Mouse (Mus musculus) brain, embryonic 14.5 days (tissue): ENCODE results near the gene Alg9. TPM values are rescaled to one million over a fixed set of nuclear protein-coding genes. Genes with fewer than 3 reads are reported as not detected.
A peak's percentile ranks its signal among the peaks of the same experiment; 100 is the strongest.

ENCODE experiments used
- DNase-seq: peaks from one replicate; pipeline ENCODE4 v3.0.0-alpha.2; 2011; ENCODE audit warnings: low read depth
- CTCF ChIP-seq: fragments of 200-500 bp; IDR thresholded peaks from 2 replicates; pipeline ENCODE4 v1.5.1; 2012; ENCODE audit warnings: inconsistent platforms, mild to moderate bottlenecking, moderate library complexity, borderline replicate concordance; ENCODE audit not compliant: insufficient read depth, insufficient read length; ENCODE audit errors: extremely low read depth
- POLR2A ChIP-seq: fragments of 200-500 bp; IDR thresholded peaks from 2 replicates; pipeline ENCODE4 v1.6.1; 2012; ENCODE audit warnings: mild to moderate bottlenecking, inconsistent platforms, borderline replicate concordance; ENCODE audit not compliant: poor library complexity, insufficient read depth, insufficient read length, severe bottlenecking; ENCODE audit errors: extremely low read depth
- polyA plus RNA-seq: library from polyadenylated mRNA; depleted of rRNA; stranded (reverse); fragments of >200 nt; gene quantifications from 2 replicates; pipeline ENCODE4 v1.2.3, GENCODE M21; 2012

Alg9 gene
- polyA plus RNA-seq, 1 experiment = 53.9 TPM

- DNase-seq = no peak
- TF ChIP-seq CTCF (no peak), POLR2A (no peak)
Measured at GRCm38 (mm10) chr9:50809146-50809545, 34.3 kb downstream of the Alg9 start.

- no peak for DNase-seq
- no peak for TF ChIP-seq CTCF
- no peak for TF ChIP-seq POLR2A
Measured at GRCm38 (mm10) chr9:50811187-50811586, 36.4 kb downstream of the Alg9 start.

GRCm38 (mm10) chr9:50811746-50812145 lies 36.9 kb downstream of the Alg9 start:
- TF ChIP-seq POLR2A (no peak), CTCF (no peak)
- DNase-seq = no peak

GRCm38 (mm10) chr9:50813796-50814195 lies 39.0 kb downstream of the Alg9 start:
- DNase-seq = no peak
- TF ChIP-seq POLR2A (no peak), CTCF (no peak)

- no peak for DNase-seq
- no peak for TF ChIP-seq CTCF
- TF ChIP-seq POLR2A = no peak
Measured at GRCm38 (mm10) chr9:50815666-50816065, 40.8 kb downstream of the Alg9 start.

- no peak for TF ChIP-seq POLR2A
- TF ChIP-seq CTCF = no peak
- DNase-seq = no peak
Measured at GRCm38 (mm10) chr9:50816512-50816911, 41.7 kb downstream of the Alg9 start.

- TF ChIP-seq CTCF (no peak), POLR2A (no peak)
- DNase-seq = no peak
Measured at GRCm38 (mm10) chr9:50818050-50818449, 43.2 kb downstream of the Alg9 start.

GRCm38 (mm10) chr9:50819716-50820115 lies 44.9 kb downstream of the Alg9 start:
- TF ChIP-seq CTCF = no peak
- TF ChIP-seq POLR2A = no peak
- peak; percentile 2 for DNase-seq

GRCm38 (mm10) chr9:50821651-50822050 lies 46.8 kb downstream of the Alg9 start:
- no peak for TF ChIP-seq CTCF
- DNase-seq = no peak

GRCm38 (mm10) chr9:50822216-50822615 lies 47.4 kb downstream of the Alg9 start:
- TF ChIP-seq POLR2A (no peak), CTCF (no peak)
- no peak for DNase-seq

GRCm38 (mm10) chr9:50823779-50824453 lies 49.1 kb downstream of the Alg9 start:
- TF ChIP-seq POLR2A (no peak), CTCF (no peak)
- DNase-seq = no peak

GRCm38 (mm10) chr9:50831514-50831913 lies 56.7 kb downstream of the Alg9 start:
- no peak for DNase-seq
- TF ChIP-seq CTCF (no peak), POLR2A (no peak)
